Mouse (Mus musculus) kidney, adult 11 months (tissue): Measurements from ENCODE around the gene S100a13.

Experiments used
- DNase-seq: peaks from one replicate; pipeline ENCODE4 v3.0.0; 2022

S100a13 gene

DNA sequence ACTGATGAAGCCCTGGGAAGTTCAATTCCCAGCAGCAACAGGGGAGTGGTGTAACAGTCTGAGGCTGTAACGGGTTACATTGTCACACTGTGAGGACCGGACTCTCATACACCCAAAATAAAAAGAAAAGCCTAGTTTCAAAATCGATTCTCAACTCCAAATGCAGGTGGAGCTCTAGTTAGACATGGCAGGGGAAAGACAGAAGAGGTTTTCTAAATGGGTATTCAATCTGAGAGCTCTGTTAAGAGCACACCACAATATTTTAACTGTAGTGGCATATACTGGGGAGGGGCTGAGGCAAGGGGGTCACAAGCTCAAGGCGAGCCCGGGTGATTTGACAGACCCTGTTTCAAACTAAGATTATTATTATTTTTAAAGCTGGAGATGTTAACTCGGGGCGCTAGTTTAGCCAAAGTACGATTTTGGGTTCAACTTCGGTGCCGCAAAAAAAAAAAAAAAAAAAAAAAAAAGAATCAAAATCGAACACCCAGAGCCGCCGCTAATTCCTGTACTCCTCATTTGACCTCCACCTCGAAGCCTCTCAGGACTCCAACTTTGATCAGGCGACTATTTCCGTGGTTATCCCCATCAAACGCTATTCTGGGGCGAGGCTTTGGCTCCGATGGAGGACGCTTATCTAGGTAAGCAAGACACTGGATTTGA, 5.8 kb upstream of the S100a13 start:
- DNase-seq = no peak

- peak; percentile 98 for DNase-seq
These were observed 5.1 kb upstream of the S100a13 start, which contains the start of gene Chtop for GRCm38 (mm10) chr3:90508950-90509746. TSS of gene Chtop (minus strand) at chr3:90509498.

GRCm38 (mm10) chr3:90509747-90510123, 4.5 kb upstream of the S100a13 start:
- DNase-seq = no peak

GRCm38 (mm10) chr3:90512276-90512675, 2.0 kb upstream of the S100a13 start:
- DNase-seq = no peak

- no peak for DNase-seq
These were observed 1.1 kb upstream of the S100a13 start for GRCm38 (mm10) chr3:90512948-90513642.

DNA sequence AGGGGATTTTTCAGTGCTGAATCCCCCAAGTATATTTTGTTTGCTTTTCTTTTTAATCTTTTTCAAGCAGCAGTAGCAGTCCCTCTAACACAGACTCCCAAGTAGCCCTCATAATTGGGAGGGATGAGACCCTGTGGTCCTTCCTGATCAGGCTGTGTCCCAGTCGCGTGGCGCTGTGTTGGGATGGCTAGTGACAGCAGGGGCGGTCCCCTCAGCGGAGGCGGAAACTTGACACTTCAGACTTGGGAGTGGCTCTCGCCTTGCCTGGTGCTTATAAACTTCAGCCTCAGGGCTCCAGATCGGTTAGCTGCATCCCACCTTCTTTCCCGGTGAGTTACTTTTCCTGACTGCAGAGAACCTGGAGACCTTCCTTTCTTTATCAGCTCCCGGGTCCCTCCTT, 456 bp downstream of the S100a13 start:
- peak; percentile 77 for DNase-seq

GRCm38 (mm10) chr3:90515242-90515641, 1.0 kb downstream of the S100a13 start:
- peak; percentile 46 for DNase-seq

GRCm38 (mm10) chr3:90515789-90516188, 1.6 kb downstream of the S100a13 start:
- DNase-seq = no peak

GRCm38 (mm10) chr3:90517711-90518110, 3.5 kb downstream of the S100a13 start:
- DNase-seq = no peak

DNA sequence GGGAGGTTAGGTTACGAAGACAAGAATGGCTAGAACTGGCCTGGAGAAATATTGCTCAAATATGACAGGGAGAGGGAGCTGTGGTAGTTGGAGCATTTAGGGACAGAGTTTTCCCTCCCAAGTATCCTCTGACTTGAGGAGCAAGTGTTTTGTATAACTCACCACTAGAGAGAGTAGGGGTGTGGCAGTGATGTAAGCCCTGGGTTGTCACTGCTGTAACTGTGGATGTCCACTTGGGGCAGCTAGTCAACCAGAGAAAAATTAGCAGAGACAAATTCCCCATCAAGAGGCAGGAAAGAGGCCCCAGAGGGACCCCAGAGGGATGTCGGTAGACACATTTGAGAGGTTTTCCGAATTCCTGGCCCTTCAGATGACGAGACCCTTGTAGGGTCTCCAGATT, 11.2 kb downstream of the S100a13 start:
- peak; percentile 60 for DNase-seq

GRCm38 (mm10) chr3:90526076-90526475, 11.8 kb downstream of the S100a13 start:
- DNase-seq = no peak

- no peak for DNase-seq
These were observed 12.3 kb downstream of the S100a13 start, which contains the start of gene S100a14 for GRCm38 (mm10) chr3:90526580-90526979. TSS of gene S100a14 (plus strand) at chr3:90526856.

GRCm38 (mm10) chr3:90527291-90527873, 13.1 kb downstream of the S100a13 start:
- no peak for DNase-seq

GRCm38 (mm10) chr3:90531713-90532112, 17.5 kb downstream of the S100a13 start:
- DNase-seq = no peak

DNA sequence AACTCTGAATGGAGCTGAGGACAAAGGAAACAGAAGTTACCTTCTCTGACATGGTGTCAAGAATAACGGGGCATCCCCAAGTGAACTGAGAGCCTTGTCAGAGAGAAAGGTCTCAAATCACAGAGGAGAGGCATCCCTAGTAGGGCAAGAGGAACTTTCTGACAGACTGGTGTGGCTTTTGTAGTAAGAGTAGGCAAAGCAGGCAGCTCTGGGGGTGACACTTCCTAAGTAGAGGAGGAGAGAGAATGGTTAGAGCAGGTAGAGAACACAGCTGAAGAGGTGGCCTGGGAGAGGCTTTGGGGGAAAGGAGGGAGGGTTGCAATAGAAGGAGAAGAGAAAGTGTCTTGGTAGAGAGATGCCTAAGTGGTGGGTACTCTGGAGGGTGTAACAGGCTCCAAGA, 21.2 kb downstream of the S100a13 start:
- no peak for DNase-seq

- DNase-seq = peak; percentile 90
These were observed 23.1 kb downstream of the S100a13 start, which contains the start of gene S100a16 for GRCm38 (mm10) chr3:90537141-90537904. TSS of gene S100a16 (plus strand) at chr3:90537254.

DNA sequence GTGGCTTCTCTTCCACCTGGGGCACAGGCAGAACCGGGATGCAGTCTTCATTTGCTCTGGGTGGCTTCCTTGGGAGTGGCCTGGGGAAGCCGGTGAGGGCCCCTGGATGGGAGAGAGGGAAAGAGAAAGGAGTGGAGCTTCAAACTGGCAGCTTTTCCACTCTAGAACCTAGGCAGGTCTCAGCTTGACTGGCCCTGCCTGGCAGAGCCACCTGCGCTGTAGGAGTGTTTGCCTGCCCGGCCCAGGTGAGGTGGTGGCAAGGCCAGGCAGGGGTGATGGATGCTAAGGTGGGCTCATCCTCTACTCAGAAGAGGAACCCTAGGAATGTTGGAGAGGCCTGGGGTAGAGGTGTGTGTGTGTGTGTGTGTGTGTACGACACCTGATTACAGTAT, 23.7 kb downstream of the S100a13 start:
- no peak for DNase-seq

DNA sequence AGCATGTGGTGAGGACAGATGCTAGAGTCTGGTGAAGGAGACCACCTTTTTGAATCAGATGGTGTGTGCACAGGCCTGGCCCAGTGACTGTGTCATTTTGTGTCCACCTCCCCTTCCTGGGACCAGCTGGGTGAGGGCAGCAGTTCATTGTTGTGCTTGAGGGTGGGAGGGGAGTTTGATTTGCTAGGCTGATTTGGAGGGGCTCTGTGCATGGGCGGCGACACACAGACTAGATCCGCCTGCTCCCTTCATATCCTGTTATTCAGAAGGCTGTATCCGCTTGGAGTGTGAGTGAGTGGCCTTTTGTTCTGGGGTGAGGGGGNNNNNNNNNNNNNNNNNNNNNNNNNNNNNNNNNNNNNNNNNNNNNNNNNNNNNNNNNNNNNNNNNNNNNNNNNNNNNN, 26.7 kb downstream of the S100a13 start:
- peak; percentile 62 for DNase-seq

GRCm38 (mm10) chr3:90549676-90550420, 35.6 kb downstream of the S100a13 start:
- DNase-seq = peak; percentile 22

DNA sequence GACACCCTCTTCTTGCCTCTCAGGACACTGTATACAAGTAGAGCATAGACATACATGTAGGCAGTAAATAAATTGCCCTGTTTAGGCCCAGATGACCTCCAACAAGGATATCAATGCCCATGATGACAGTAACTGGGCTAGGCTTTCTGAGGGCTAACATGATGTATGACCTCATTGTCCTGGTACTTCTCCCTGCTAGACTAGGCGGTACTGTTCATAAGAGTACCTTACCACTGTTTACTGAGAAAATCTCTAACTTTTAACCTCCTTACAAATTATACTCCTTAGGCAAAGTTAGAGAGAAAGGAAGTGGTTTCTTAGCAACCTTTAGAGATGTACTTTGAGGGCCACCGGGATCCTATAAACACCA, 36.2 kb downstream of the S100a13 start:
- no peak for DNase-seq

GRCm38 (mm10) chr3:90552231-90552630, 38.0 kb downstream of the S100a13 start:
- no peak for DNase-seq

DNA sequence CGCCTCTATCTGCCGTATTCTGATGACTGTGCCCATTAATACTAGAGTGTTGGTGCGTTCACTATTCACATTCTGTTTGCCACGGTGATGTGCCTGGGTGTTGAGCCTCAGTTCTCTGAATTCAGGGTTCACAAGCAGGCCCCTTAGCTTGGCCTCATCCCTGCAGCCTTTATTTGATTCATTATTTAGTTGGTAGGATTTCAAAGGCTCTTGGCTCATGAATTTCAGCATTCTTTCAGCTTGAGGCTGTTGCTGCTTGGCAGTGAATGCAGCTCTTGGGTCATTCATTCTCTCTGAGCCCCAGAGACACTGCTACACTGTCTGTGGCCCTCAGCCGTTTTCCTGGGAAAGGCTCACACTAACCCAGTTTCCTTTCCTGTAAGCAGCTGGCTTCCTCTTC, 41.7 kb downstream of the S100a13 start:
- DNase-seq = peak; percentile 12
